Mouse (Mus musculus) heart, adult 2 months (tissue): Measurements from ENCODE around the gene Orc4. TPM values are rescaled to one million over a fixed set of nuclear protein-coding genes. Genes with fewer than 3 reads are reported as not detected.
"Not testable (repeated sequence)": the region's sequence is repeated elsewhere in the genome, so short reads cannot be mapped to it uniquely, and the experiment has no call there.

Experiments used
- DNase-seq, 2 experiments: peaks; one replicate each; pipeline ENCODE4 v3.0.0; 2021
- H3K27ac ChIP-seq: fragments of 200-600 bp; 2 replicates; pipeline ENCODE4 v1.8.1; 2022
- H3K27me3 ChIP-seq: fragments of 200-500 bp; 2 replicates; pipeline ENCODE4 v1.6.1; 2012; ENCODE audit warnings: mild to moderate bottlenecking, low read length, inconsistent platforms, mixed read lengths; ENCODE audit not compliant: control insufficient read depth, insufficient read depth
- H3K36me3 ChIP-seq: fragments of 200-500 bp; 2 replicates; pipeline ENCODE4 v1.6.1; 2012; ENCODE audit warnings: low read length, inconsistent platforms; ENCODE audit not compliant: control insufficient read depth, insufficient read depth
- H3K4me1 ChIP-seq: fragments of 200-500 bp; 2 replicates; pipeline ENCODE4 v1.6.1; 2011; ENCODE audit warnings: low read length; ENCODE audit not compliant: control insufficient read depth, insufficient read depth
- H3K4me3 ChIP-seq: fragments of 200-600 bp; 2 replicates; pipeline ENCODE4 v1.8.1; 2022
- H3K79me2 ChIP-seq: fragments of 200-500 bp; replicated peaks from 2 replicates; pipeline ENCODE4 v1.6.1; 2012; ENCODE audit warnings: mild to moderate bottlenecking, inconsistent platforms, low read length, moderate library complexity, mixed read lengths; ENCODE audit not compliant: control insufficient read depth, insufficient read depth
- H3K9ac ChIP-seq: fragments of 200-500 bp; 2 replicates; pipeline ENCODE4 v1.6.1; 2012; ENCODE audit warnings: low read depth, mild to moderate bottlenecking, control low read depth, inconsistent platforms, low read length, mixed read lengths
- CTCF ChIP-seq: fragments of 200-600 bp; IDR thresholded peaks from 2 replicates; pipeline ENCODE4 v1.8.1; 2022; ENCODE audit warnings: antibody characterized with exemption, mild to moderate bottlenecking, moderate library complexity
- EP300 ChIP-seq: fragments of 200-500 bp; IDR thresholded peaks from 2 replicates; pipeline ENCODE4 v1.6.1; 2011; ENCODE audit warnings: low read depth, low read length, control low read depth; ENCODE audit not compliant: insufficient read depth
- POLR2A ChIP-seq: fragments of 200-500 bp; IDR thresholded peaks from 2 replicates; pipeline ENCODE4 v1.6.1; 2011; ENCODE audit warnings: mild to moderate bottlenecking, low read depth, low read length, control low read depth; ENCODE audit not compliant: insufficient read depth
- WGBS: fragments of 180-500 bp; shearing (Covaris S2); methylation state at CpG from one replicate; pipeline ENCODE4 v1.1.7; 2018; 5-methylcytosine and 5-hydroxymethylcytosine counted together
- intact Hi-C: fragments of 180-260 bp; cut with DNase I; formaldehyde crosslinking; loops from one replicate; pipeline ENCODE4 v1.15.1; 2025
- polyA plus RNA-seq: library from polyadenylated mRNA; depleted of rRNA; stranded (reverse); fragments of >200 nt; gene quantifications from 2 replicates; pipeline ENCODE4 v1.2.3, GENCODE M21; 2012; rRNA removed
- total RNA-seq, 2 experiments: library from RNA; stranded (reverse); gene quantifications; 2 replicates each; pipeline ENCODE4 v1.2.3; 2021

The Orc4 gene
- total and polyA plus RNA-seq, 3 experiments, result 7.5 to 30.2 (median 25.1) TPM

DNA sequence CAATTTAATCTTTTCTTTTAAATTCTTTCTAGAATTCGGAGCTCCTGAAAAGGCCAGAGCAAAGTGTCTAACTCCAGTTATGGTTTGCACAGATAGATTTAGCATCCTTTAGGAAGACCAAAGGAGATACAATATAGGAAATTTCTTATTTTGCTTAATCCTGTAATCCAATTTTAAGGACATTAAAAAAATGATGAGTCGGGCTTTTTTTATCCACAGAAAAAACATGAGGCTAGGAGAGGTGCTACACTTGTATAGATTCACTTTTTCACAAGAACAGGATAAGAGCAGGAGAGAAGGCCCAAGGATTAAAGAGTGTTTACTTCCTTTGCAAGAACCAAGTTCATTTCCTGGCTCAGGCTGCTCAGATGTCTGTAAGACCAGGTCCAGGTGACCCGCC, 54.9 kb downstream of the Orc4 start:
- Histone ChIP-seq H3K9ac (no peak overlapping the region), H3K36me3 (peaks cover 13% of the 10 kb centered on the region), H3K4me3 (no peak overlapping the region), H3K27ac (no peak overlapping the region), H3K79me2 (no peaks in the 10 kb centered on the region), H3K27me3 (no peaks in the 10 kb centered on the region), H3K4me1 (no peaks in the 10 kb centered on the region)
- TF ChIP-seq POLR2A (no peak), EP300 (no peak), CTCF (no peak)
- 95% methylated on average over 3 of the region's 3 CpGs for WGBS
- DNase-seq, result no peak
- intact Hi-C loops, result no loop called here

DNA sequence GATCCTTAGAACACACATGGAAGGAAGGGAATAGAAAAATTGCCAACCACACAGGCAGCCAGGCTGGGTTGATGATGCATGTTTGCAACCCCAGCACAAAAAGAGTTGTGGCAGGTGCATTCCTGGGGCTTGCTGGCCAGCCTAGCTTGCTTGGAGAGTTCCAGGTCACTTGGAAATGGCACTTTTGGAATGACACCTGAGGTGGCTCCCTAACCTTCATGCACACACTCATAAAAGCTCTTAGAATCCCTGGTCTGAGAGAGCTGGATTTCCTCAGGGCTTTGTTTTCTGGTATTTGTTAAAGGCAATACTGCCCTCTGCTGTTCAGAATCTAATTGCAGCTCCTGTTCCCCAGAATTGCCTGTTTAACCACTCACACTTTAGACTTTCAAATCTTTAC, 64.1 kb downstream of the Orc4 start:
- no peaks in the 10 kb centered on the region for H3K79me2 ChIP-seq
- DNase-seq, result peak; percentile 28 to 37
- TF ChIP-seq POLR2A (no peak), CTCF (peak; percentile 95), EP300 (no peak)
- H3K27ac ChIP-seq, result peak overlapping the region; percentile 22
- peaks cover 2% of the 10 kb centered on the region for H3K4me1 ChIP-seq
- no peak overlapping the region for H3K4me3 ChIP-seq
- H3K9ac ChIP-seq, result no peak overlapping the region
- intact Hi-C loops, result loop anchor here (1.0 to 10.0 kb wide), 6 partner anchors 74 to 1394 kb away; partner anchors contain the start of gene Acvr2a
- no peaks in the 10 kb centered on the region for H3K27me3 ChIP-seq
- peaks cover 3% of the 10 kb centered on the region for H3K36me3 ChIP-seq

DNA sequence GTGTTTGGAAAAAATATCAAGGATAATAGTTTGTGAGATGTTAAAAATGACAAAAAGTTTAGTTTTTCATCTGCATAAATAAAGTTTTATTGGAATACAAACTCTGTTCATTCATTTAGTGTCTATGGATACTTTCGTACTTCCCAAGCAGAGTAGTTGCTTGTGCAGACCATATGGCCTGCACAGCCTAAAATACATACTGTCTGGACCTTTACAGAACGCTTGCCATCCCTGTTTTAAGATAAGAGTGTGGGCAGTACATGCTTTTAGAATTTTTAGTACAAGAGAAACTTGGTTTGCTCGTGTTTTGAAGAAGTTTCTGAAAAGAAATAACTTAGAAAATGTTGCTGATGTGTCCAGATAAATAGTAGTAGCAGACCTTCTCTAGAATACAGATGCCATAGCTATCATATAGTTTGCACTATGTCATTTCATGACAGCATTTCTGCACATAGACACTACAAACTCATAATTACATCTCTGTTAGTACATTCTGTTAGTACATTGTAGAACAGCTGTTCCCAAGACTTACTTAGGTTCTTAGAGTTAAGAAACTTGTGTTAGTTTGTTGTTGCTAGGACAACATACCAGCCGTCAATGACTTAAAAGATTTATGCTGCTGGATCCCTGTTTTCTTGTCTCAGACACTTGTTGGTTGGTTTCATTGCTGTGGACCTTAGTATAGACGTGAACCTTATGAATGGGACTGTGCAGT, 81.7 kb downstream of the Orc4 start:
- DNase-seq, result no peak
- no peaks in the 10 kb centered on the region for H3K79me2 ChIP-seq
- no peak overlapping the region for H3K9ac ChIP-seq
- H3K4me3 ChIP-seq, result no peak overlapping the region
- no peaks in the 10 kb centered on the region; the same call in 1 of the 2 replicates for H3K4me1 ChIP-seq
- WGBS, result 82% methylated on average over 5 of the region's 5 CpGs
- no peak overlapping the region for H3K27ac ChIP-seq
- no peak for TF ChIP-seq CTCF
- no peak for TF ChIP-seq POLR2A
- no peak for TF ChIP-seq EP300
- H3K36me3 ChIP-seq, result peaks cover 2% of the 10 kb centered on the region; the same call in 1 of the 2 replicates
- intact Hi-C loops, result no loop called here
- no peaks in the 10 kb centered on the region for H3K27me3 ChIP-seq

DNA sequence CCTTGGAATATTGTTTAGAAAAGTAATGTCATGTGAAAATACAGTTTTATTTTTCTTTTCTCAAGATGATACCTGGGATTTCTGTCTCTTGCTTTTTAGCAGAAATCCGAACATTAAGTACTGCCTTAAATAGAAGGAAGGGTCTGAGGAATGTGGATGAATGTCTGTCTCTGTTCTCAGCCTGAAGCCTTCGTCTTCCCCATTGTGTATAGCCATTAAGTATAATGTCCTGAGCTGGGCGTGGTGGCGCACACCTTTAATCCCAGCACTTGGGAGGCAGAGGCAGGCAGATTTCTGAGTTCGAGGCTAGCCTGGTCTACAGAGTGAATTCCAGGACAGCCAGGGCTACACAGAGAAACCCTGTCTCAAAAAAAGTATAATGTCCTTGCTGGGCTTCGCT, 84.5 kb downstream of the Orc4 start:
- intact Hi-C loops, H3K27me3 ChIP-seq, H3K79me2 ChIP-seq, H3K4me1 ChIP-seq, H3K27ac ChIP-seq, H3K4me3 ChIP-seq, H3K9ac ChIP-seq, DNase-seq, H3K36me3 ChIP-seq: not testable (repeated sequence)
- 95% methylated on average over 6 of the region's 6 CpGs for WGBS

Other genes starting within 250 kb of the Orc4 start
- gene Acvr2a, start 136.2 kb downstream of the Orc4 start, total RNA-seq, result 10 to 100 TPM; 14.8 to 15.6 TPM
- 3.4 and 6.3 TPM in 2 replicates for gene Acvr2a, start 136.2 kb downstream of the Orc4 start, polyA plus RNA-seq
- gene Mbd5, start 769 bp downstream of the Orc4 start, total RNA-seq, result 10 to 100 TPM; 29.1 to 35.3 TPM
- gene Mbd5, start 769 bp downstream of the Orc4 start, polyA plus RNA-seq, result 6.0 and 11.3 TPM in 2 replicates